Mouse (Mus musculus): ENCODE results near the gene Trmt44. TPM values are rescaled to one million over a fixed set of nuclear protein-coding genes. Genes with fewer than 3 reads are reported as not detected.

The Trmt44 gene
- polyA plus RNA-seq, 1 experiment from 2014 or later, result 9.3 TPM

GRCm38 (mm10) chr5:35539576-35539975 lies 35.3 kb downstream of the Trmt44 start:
- no peak overlapping the region for H3K27ac ChIP-seq (ENCODE audit: low read length)
- 45% methylated on average over 4 of the region's 4 CpGs for WGBS
- H3K9me3 ChIP-seq (ENCODE audit: control insufficient read depth, low read length), result no peaks in the 10 kb centered on the region
- ATAC-seq, result no peak
- no peaks in the 10 kb centered on the region for H3K27me3 ChIP-seq (replicated peaks; ENCODE audit: control insufficient read depth, insufficient read depth, low read length)
- no peak overlapping the region for H3K9ac ChIP-seq (replicated peaks; ENCODE audit: low read depth, low read length)
- no peaks in the 10 kb centered on the region for H3K36me3 ChIP-seq (ENCODE audit: control insufficient read depth, insufficient read depth)
- no peak overlapping the region for H3K4me3 ChIP-seq (replicated peaks; ENCODE audit: low read length)
- no peak overlapping the region for H3K4me2 ChIP-seq (ENCODE audit: low read length)
- no peaks in the 10 kb centered on the region for H3K4me1 ChIP-seq (replicated peaks; ENCODE audit: control insufficient read depth, insufficient read depth, low read length)

GRCm38 (mm10) chr5:35538022-35538421 lies 36.8 kb downstream of the Trmt44 start:
- Histone ChIP-seq H3K27me3 (replicated peaks; ENCODE audit: control insufficient read depth, insufficient read depth, low read length) (no peaks in the 10 kb centered on the region), H3K9me3 (ENCODE audit: control insufficient read depth, low read length) (no peaks in the 10 kb centered on the region), H3K4me1 (replicated peaks; ENCODE audit: control insufficient read depth, insufficient read depth, low read length) (no peaks in the 10 kb centered on the region), H3K4me3 (replicated peaks; ENCODE audit: low read length) (no peak overlapping the region), H3K9ac (replicated peaks; ENCODE audit: low read depth, low read length) (no peak overlapping the region), H3K36me3 (ENCODE audit: control insufficient read depth, insufficient read depth) (no peaks in the 10 kb centered on the region), H3K4me2 (ENCODE audit: low read length) (no peak overlapping the region), H3K27ac (ENCODE audit: low read length) (no peak overlapping the region)
- 79% methylated on average over 3 of the region's 3 CpGs for WGBS
- ATAC-seq, result no peak

GRCm38 (mm10) chr5:35537474-35537873 lies 37.4 kb downstream of the Trmt44 start:
- Histone ChIP-seq H3K4me1 (replicated peaks; ENCODE audit: control insufficient read depth, insufficient read depth, low read length) (no peaks in the 10 kb centered on the region), H3K9me3 (ENCODE audit: control insufficient read depth, low read length) (no peaks in the 10 kb centered on the region), H3K9ac (replicated peaks; ENCODE audit: low read depth, low read length) (no peak overlapping the region), H3K4me3 (replicated peaks; ENCODE audit: low read length) (no peak overlapping the region), H3K36me3 (ENCODE audit: control insufficient read depth, insufficient read depth) (no peaks in the 10 kb centered on the region), H3K27me3 (replicated peaks; ENCODE audit: control insufficient read depth, insufficient read depth, low read length) (no peaks in the 10 kb centered on the region), H3K27ac (ENCODE audit: low read length) (no peak overlapping the region), H3K4me2 (ENCODE audit: low read length) (no peak overlapping the region)
- 71% methylated on average over 1 of the region's 1 CpGs for WGBS
- no peak for ATAC-seq

- Histone ChIP-seq H3K36me3 (ENCODE audit: control insufficient read depth, insufficient read depth) (no peaks in the 10 kb centered on the region), H3K4me2 (ENCODE audit: low read length) (no peak overlapping the region), H3K9me3 (ENCODE audit: control insufficient read depth, low read length) (no peaks in the 10 kb centered on the region), H3K27ac (ENCODE audit: low read length) (no peak overlapping the region), H3K27me3 (replicated peaks; ENCODE audit: control insufficient read depth, insufficient read depth, low read length) (no peaks in the 10 kb centered on the region), H3K9ac (replicated peaks; ENCODE audit: low read depth, low read length) (no peak overlapping the region), H3K4me3 (replicated peaks; ENCODE audit: low read length) (no peak overlapping the region), H3K4me1 (replicated peaks; ENCODE audit: control insufficient read depth, insufficient read depth, low read length) (no peaks in the 10 kb centered on the region)
- WGBS, result 68% methylated on average over 3 of the region's 3 CpGs
- ATAC-seq, result no peak
Observed at GRCm38 (mm10) chr5:35536271-35536670, 38.6 kb downstream of the Trmt44 start.

- H3K9ac ChIP-seq (replicated peaks; ENCODE audit: low read depth, low read length), result no peak overlapping the region
- H3K4me2 ChIP-seq (ENCODE audit: low read length), result no peak overlapping the region
- no peak for ATAC-seq
- no peaks in the 10 kb centered on the region for H3K9me3 ChIP-seq (ENCODE audit: control insufficient read depth, low read length)
- H3K36me3 ChIP-seq (ENCODE audit: control insufficient read depth, insufficient read depth), result no peaks in the 10 kb centered on the region
- H3K4me3 ChIP-seq (replicated peaks; ENCODE audit: low read length), result no peak overlapping the region
- H3K27me3 ChIP-seq (replicated peaks; ENCODE audit: control insufficient read depth, insufficient read depth, low read length), result no peaks in the 10 kb centered on the region
- no peak overlapping the region for H3K27ac ChIP-seq (ENCODE audit: low read length)
- H3K4me1 ChIP-seq (replicated peaks; ENCODE audit: control insufficient read depth, insufficient read depth, low read length), result no peaks in the 10 kb centered on the region
- WGBS, result 14% methylated on average over 10 of the region's 10 CpGs
Observed at GRCm38 (mm10) chr5:35531586-35531985, 43.3 kb downstream of the Trmt44 start.

- Histone ChIP-seq H3K4me1 (replicated peaks; ENCODE audit: control insufficient read depth, insufficient read depth, low read length) (peaks cover under 1% of the 10 kb centered on the region; the same call in 1 of the 2 replicates), H3K27me3 (replicated peaks; ENCODE audit: control insufficient read depth, insufficient read depth, low read length) (no peaks in the 10 kb centered on the region), H3K27ac (ENCODE audit: low read length) (no peak overlapping the region), H3K36me3 (ENCODE audit: control insufficient read depth, insufficient read depth) (no peaks in the 10 kb centered on the region), H3K4me2 (ENCODE audit: low read length) (no peak overlapping the region), H3K4me3 (replicated peaks; ENCODE audit: low read length) (no peak overlapping the region), H3K9me3 (ENCODE audit: control insufficient read depth, low read length) (no peaks in the 10 kb centered on the region), H3K9ac (replicated peaks; ENCODE audit: low read depth, low read length) (no peak overlapping the region)
- 21% methylated on average over 4 of the region's 4 CpGs for WGBS
- no peak for ATAC-seq
Observed at GRCm38 (mm10) chr5:35530442-35530841, 44.4 kb downstream of the Trmt44 start.

GRCm38 (mm10) chr5:35525469-35526123 lies 49.3 kb downstream of the Trmt44 start, which contains the start of gene Cpz:
Cpz (minus strand) TSS chr5:35525698.
- Histone ChIP-seq H3K4me3 (replicated peaks; ENCODE audit: low read length) (peak within 1 kb of the TSS; percentile 24), H3K36me3 (ENCODE audit: control insufficient read depth, insufficient read depth) (no peaks in the 10 kb centered on the region), H3K27ac (ENCODE audit: low read length) (no peak within 1 kb of the TSS), H3K27me3 (replicated peaks; ENCODE audit: control insufficient read depth, insufficient read depth, low read length) (peaks cover 15% of the 10 kb centered on the region), H3K4me2 (ENCODE audit: low read length) (peak within 1 kb of the TSS; percentile 50), H3K9ac (replicated peaks; ENCODE audit: low read depth, low read length) (0 out of 2 replicates have a peak within 1 kb of the TSS, but pooled peaks have one; percentile 39), H3K9me3 (ENCODE audit: control insufficient read depth, low read length) (no peaks in the 10 kb centered on the region), H3K4me1 (replicated peaks; ENCODE audit: control insufficient read depth, insufficient read depth, low read length) (peaks cover 5% of the 10 kb centered on the region; the same call in 1 of the 2 replicates)
- ATAC-seq, result peak; percentile 84
- 2% methylated on average over 29 of the region's 29 CpGs for WGBS

- WGBS, result 73% methylated on average over 2 of the region's 2 CpGs
- ATAC-seq, result no peak
- H3K27me3 ChIP-seq (replicated peaks; ENCODE audit: control insufficient read depth, insufficient read depth, low read length), result peaks cover 15% of the 10 kb centered on the region
Observed at GRCm38 (mm10) chr5:35524381-35524780, 50.5 kb downstream of the Trmt44 start.

GRCm38 (mm10) chr5:35523735-35524134 lies 51.1 kb downstream of the Trmt44 start:
- H3K4me2 ChIP-seq (ENCODE audit: low read length), result no peak overlapping the region
- no peaks in the 10 kb centered on the region for H3K9me3 ChIP-seq (ENCODE audit: control insufficient read depth, low read length)
- no peaks in the 10 kb centered on the region for H3K36me3 ChIP-seq (ENCODE audit: control insufficient read depth, insufficient read depth)
- H3K9ac ChIP-seq (replicated peaks; ENCODE audit: low read depth, low read length), result no peak overlapping the region
- peaks cover 5% of the 10 kb centered on the region; the same call in 1 of the 2 replicates for H3K4me1 ChIP-seq (replicated peaks; ENCODE audit: control insufficient read depth, insufficient read depth, low read length)
- H3K27ac ChIP-seq (ENCODE audit: low read length), result no peak overlapping the region
- H3K27me3 ChIP-seq (replicated peaks; ENCODE audit: control insufficient read depth, insufficient read depth, low read length), result peaks cover 15% of the 10 kb centered on the region
- H3K4me3 ChIP-seq (replicated peaks; ENCODE audit: low read length), result no peak overlapping the region
- WGBS, result 4% methylated on average over 5 of the region's 5 CpGs
- ATAC-seq, result no peak

More at GRCm38 (mm10) chr5:35524381-35524780, 50.5 kb downstream of the Trmt44 start:
- no peak overlapping the region for H3K27ac ChIP-seq (ENCODE audit: low read length)
- H3K4me3 ChIP-seq (replicated peaks; ENCODE audit: low read length), result no peak overlapping the region
- peaks cover 5% of the 10 kb centered on the region; the same call in 1 of the 2 replicates for H3K4me1 ChIP-seq (replicated peaks; ENCODE audit: control insufficient read depth, insufficient read depth, low read length)
- H3K9ac ChIP-seq (replicated peaks; ENCODE audit: low read depth, low read length), result no peak overlapping the region
- H3K36me3 ChIP-seq (ENCODE audit: control insufficient read depth, insufficient read depth), result no peaks in the 10 kb centered on the region
- H3K9me3 ChIP-seq (ENCODE audit: control insufficient read depth, low read length), result no peaks in the 10 kb centered on the region
- no peak overlapping the region for H3K4me2 ChIP-seq (ENCODE audit: low read length)
